Mouse (Mus musculus): ENCODE data around the gene AW822073. TPM values are rescaled to one million over a fixed set of nuclear protein-coding genes. Genes with fewer than 3 reads are reported as not detected.

The AW822073 gene
- polyA plus RNA-seq, 1 experiment from 2014 or later, result not detected

- Histone ChIP-seq H3K4me1 (ENCODE audit: control insufficient read depth, insufficient read depth, low read length) (no peaks in the 10 kb centered on the region), H3K9ac (ENCODE audit: low read depth, low read length) (no peak overlapping the region), H3K27ac (ENCODE audit: low read depth, low read length) (no peak overlapping the region), H3K4me3 (ENCODE audit: low read depth, low read length) (no peak overlapping the region), H3K9me3 (replicated peaks; ENCODE audit: control insufficient read depth, low read length) (peaks cover 8% of the 10 kb centered on the region; the same call in 1 of the 2 replicates), H3K27me3 (ENCODE audit: control insufficient read depth, insufficient read depth, low read length) (no peaks in the 10 kb centered on the region), H3K36me3 (ENCODE audit: control insufficient read depth, insufficient read depth, low read length) (no peaks in the 10 kb centered on the region), H3K4me2 (no peak overlapping the region)
- 85% methylated on average over 2 of the region's 2 CpGs for WGBS (ENCODE audit: insufficient replicate concordance)
- no peak for ATAC-seq (replicated peaks; ENCODE audit: insufficient number of reproducible peaks, low FRiP score, low TSS enrichment)
Observed at GRCm38 (mm10) chr10:58211213-58211612, 13.5 kb downstream of the AW822073 start.

- no peak overlapping the region for H3K4me2 ChIP-seq
- 58% methylated on average over 1 of the region's 1 CpGs for WGBS (ENCODE audit: insufficient replicate concordance)
- H3K9me3 ChIP-seq (replicated peaks; ENCODE audit: control insufficient read depth, low read length), result peaks cover 12% of the 10 kb centered on the region
- ATAC-seq (replicated peaks; ENCODE audit: insufficient number of reproducible peaks, low FRiP score, low TSS enrichment), result no peak
- no peaks in the 10 kb centered on the region for H3K36me3 ChIP-seq (ENCODE audit: control insufficient read depth, insufficient read depth, low read length)
- no peaks in the 10 kb centered on the region for H3K4me1 ChIP-seq (ENCODE audit: control insufficient read depth, insufficient read depth, low read length)
- H3K4me3 ChIP-seq (ENCODE audit: low read depth, low read length), result no peak overlapping the region
- H3K9ac ChIP-seq (ENCODE audit: low read depth, low read length), result no peak overlapping the region
- no peaks in the 10 kb centered on the region for H3K27me3 ChIP-seq (ENCODE audit: control insufficient read depth, insufficient read depth, low read length)
- H3K27ac ChIP-seq (ENCODE audit: low read depth, low read length), result no peak overlapping the region
Observed at GRCm38 (mm10) chr10:58210514-58210913, 14.2 kb downstream of the AW822073 start.

DNA sequence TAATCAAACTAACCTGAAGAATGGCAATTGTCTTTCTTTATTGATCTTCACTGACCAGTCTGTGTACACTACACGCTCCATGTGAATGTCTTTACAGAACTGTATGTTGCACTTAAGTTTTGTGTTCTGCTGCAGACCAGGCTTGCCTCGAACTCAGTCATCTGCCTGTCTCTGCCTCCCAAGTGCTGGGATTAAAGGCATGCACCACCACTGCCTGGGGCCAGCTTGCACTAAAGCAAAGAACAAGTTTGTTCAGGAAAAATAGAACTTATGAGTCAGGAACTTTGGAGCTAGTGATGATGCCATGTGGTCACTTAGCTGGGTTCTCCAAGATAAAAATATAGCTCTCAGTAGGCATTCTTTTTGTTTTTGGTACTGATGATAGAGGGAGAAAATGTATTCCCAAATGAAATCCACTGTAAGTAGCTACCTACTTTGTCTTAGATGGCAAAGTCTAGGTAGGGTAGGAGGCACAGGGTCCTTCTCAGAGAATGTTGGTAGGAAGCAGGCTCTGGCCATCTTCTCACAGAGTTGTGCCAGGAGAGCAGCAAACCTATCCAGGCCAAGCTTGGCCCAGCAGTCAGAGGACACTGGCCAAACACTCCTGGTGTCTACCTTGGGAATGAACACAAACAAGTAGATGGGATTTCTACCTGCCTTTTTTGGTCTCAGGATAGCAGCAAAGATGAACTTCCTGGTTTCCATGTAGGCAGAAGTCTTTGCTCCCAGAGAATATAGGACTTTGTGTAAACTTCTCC, 14.8 kb downstream of the AW822073 start:
- ATAC-seq (replicated peaks; ENCODE audit: insufficient number of reproducible peaks, low FRiP score, low TSS enrichment), result no peak
- Histone ChIP-seq H3K4me1 (ENCODE audit: control insufficient read depth, insufficient read depth, low read length) (no peaks in the 10 kb centered on the region), H3K4me3 (ENCODE audit: low read depth, low read length) (no peak overlapping the region), H3K9ac (ENCODE audit: low read depth, low read length) (no peak overlapping the region), H3K36me3 (ENCODE audit: control insufficient read depth, insufficient read depth, low read length) (no peaks in the 10 kb centered on the region), H3K9me3 (replicated peaks; ENCODE audit: control insufficient read depth, low read length) (peaks cover 12% of the 10 kb centered on the region), H3K27me3 (ENCODE audit: control insufficient read depth, insufficient read depth, low read length) (no peaks in the 10 kb centered on the region), H3K4me2 (no peak overlapping the region), H3K27ac (ENCODE audit: low read depth, low read length) (no peak overlapping the region)
- 66% methylated on average over 2 of the region's 2 CpGs for WGBS (ENCODE audit: insufficient replicate concordance)

DNA sequence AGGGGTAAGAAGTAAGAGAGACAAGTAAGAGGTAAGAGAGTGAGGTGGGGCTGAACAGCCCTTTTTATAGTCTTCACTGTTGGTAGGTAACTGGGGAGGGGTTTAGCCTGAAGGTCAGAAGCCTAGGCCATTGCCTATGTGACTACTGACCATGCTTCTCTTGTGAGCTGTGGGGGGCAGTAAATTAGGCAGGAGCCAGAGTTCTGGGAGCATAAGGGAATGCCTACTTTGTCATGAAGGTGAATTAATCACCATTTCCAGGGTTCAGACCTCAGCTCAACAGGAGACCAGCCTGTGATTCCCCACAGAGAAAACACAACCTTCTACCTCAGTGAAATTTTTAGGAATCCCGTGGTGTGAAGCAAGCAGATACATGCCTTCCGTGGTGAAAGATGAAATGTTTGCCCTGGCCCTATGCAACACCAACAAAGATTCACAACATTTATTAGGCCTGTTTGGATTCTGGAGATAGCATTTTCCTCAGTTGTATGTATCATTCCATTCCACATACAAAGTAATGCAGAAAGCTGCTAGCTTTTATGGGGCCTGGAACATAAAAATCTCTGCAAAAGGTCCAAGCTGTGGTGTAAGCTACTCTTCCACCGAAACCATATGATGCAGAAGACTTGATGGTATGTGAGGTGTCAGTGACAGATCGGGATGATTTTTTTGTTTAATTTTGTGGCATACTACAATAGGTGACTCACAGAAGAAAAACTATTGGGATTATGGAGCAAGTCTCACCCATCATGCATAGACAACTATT, 17.9 kb downstream of the AW822073 start:
- Histone ChIP-seq H3K4me2 (no peak overlapping the region), H3K4me3 (ENCODE audit: low read depth, low read length) (no peak overlapping the region), H3K9me3 (replicated peaks; ENCODE audit: control insufficient read depth, low read length) (peaks cover 9% of the 10 kb centered on the region), H3K9ac (ENCODE audit: low read depth, low read length) (no peak overlapping the region), H3K36me3 (ENCODE audit: control insufficient read depth, insufficient read depth, low read length) (no peaks in the 10 kb centered on the region), H3K27me3 (ENCODE audit: control insufficient read depth, insufficient read depth, low read length) (no peaks in the 10 kb centered on the region), H3K4me1 (ENCODE audit: control insufficient read depth, insufficient read depth, low read length) (no peaks in the 10 kb centered on the region), H3K27ac (ENCODE audit: low read depth, low read length) (no peak overlapping the region)
- ATAC-seq (replicated peaks; ENCODE audit: insufficient number of reproducible peaks, low FRiP score, low TSS enrichment), result no peak
- WGBS (ENCODE audit: insufficient replicate concordance), result 77% methylated on average over 4 of the region's 4 CpGs

DNA sequence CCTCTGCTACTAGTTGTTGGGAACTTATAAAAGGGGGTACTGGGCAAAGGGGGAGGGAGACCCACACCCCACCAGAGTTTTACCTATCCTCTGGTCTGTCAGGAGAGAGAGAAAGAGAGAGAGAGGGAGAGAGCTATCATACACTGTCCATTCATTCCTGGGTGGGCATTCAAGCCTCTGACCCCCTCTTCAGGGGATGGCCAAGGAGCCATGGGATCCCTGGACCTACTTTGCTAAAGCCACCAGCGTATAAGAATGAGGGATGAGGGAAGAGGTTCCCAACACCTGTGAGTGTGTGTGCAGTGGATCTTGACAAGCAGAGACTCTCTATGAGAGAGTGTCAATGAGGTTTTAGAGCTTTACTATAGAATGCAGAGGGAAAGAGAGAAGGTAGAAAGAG, 18.7 kb downstream of the AW822073 start:
- WGBS (ENCODE audit: insufficient replicate concordance), result 40% methylated on average over 1 of the region's 1 CpGs
- peaks cover 9% of the 10 kb centered on the region for H3K9me3 ChIP-seq (replicated peaks; ENCODE audit: control insufficient read depth, low read length)
- H3K36me3 ChIP-seq (ENCODE audit: control insufficient read depth, insufficient read depth, low read length), result no peaks in the 10 kb centered on the region
- no peaks in the 10 kb centered on the region for H3K27me3 ChIP-seq (ENCODE audit: control insufficient read depth, insufficient read depth, low read length)
- H3K4me3 ChIP-seq (ENCODE audit: low read depth, low read length), result no peak overlapping the region
- no peaks in the 10 kb centered on the region for H3K4me1 ChIP-seq (ENCODE audit: control insufficient read depth, insufficient read depth, low read length)
- ATAC-seq (replicated peaks; ENCODE audit: insufficient number of reproducible peaks, low FRiP score, low TSS enrichment), result no peak
- no peak overlapping the region for H3K4me2 ChIP-seq
- no peak overlapping the region for H3K9ac ChIP-seq (ENCODE audit: low read depth, low read length)
- H3K27ac ChIP-seq (ENCODE audit: low read depth, low read length), result no peak overlapping the region

Other genes starting within 250 kb of the AW822073 start
- gene Duxf3, start 7.7 kb upstream of the AW822073 start, polyA plus RNA-seq (2014; fragmentation: Nextera tagmentation; extraction: Ambion mirVana), result not detected in 2 replicates
- not detected in 2 replicates for gene Gm4981, start 11.8 kb upstream of the AW822073 start, polyA plus RNA-seq (2014; fragmentation: Nextera tagmentation; extraction: Ambion mirVana)
- gene Gcc2, start 30.6 kb upstream of the AW822073 start, polyA plus RNA-seq (2014; fragmentation: Nextera tagmentation; extraction: Ambion mirVana), result 31.7 and 42.6 TPM in 2 replicates
- gene Lims1, start 98.5 kb upstream of the AW822073 start, polyA plus RNA-seq (2014; fragmentation: Nextera tagmentation; extraction: Ambion mirVana), result 120 and 125 TPM in 2 replicates
- gene Ranbp2, start 222.0 kb upstream of the AW822073 start, polyA plus RNA-seq (2014; fragmentation: Nextera tagmentation; extraction: Ambion mirVana), result 21.9 and 35.5 TPM in 2 replicates

All from heart, embryonic 11.5 days (tissue).